Mouse (Mus musculus): ENCODE data around the gene Popdc3. TPM values are rescaled to one million over a fixed set of nuclear protein-coding genes. Genes with fewer than 3 reads are reported as not detected.

Gene Popdc3
- polyA plus RNA-seq, 1 experiment from 2014 or later: 0.07 TPM

GRCm38 (mm10) chr10:45154557-45155060 lies 23.3 kb upstream of the Popdc3 start:
- DNase-seq (ENCODE audit: extremely low spot score, low spot score): no peak
- Histone ChIP-seq H3K4me3 (no peak overlapping the region), H3K9me3 (no peaks in the 10 kb centered on the region), H3K27ac (no peak overlapping the region), H3K36me3 (replicated peaks) (peaks cover 100% of the 10 kb centered on the region), H3K27me3 (ENCODE audit: poor library complexity, severe bottlenecking) (no peaks in the 10 kb centered on the region), H3K4me1 (peaks cover 23% of the 10 kb centered on the region)
- 95% methylated on average over 14 of the region's 14 CpGs for WGBS

GRCm38 (mm10) chr10:45165851-45166250 lies 12.0 kb upstream of the Popdc3 start:
- H3K4me1 ChIP-seq: peaks cover 12% of the 10 kb centered on the region
- DNase-seq (ENCODE audit: extremely low spot score, low spot score): no peak
- H3K4me3 ChIP-seq: no peak overlapping the region
- H3K36me3 ChIP-seq (replicated peaks): peaks cover 8% of the 10 kb centered on the region
- H3K9me3 ChIP-seq: no peaks in the 10 kb centered on the region
- H3K27me3 ChIP-seq (ENCODE audit: poor library complexity, severe bottlenecking): no peaks in the 10 kb centered on the region
- WGBS: 87% methylated on average over 8 of the region's 8 CpGs
- no peak overlapping the region for H3K27ac ChIP-seq

- Histone ChIP-seq H3K27ac (no peak overlapping the region), H3K9me3 (no peaks in the 10 kb centered on the region), H3K27me3 (ENCODE audit: poor library complexity, severe bottlenecking) (no peaks in the 10 kb centered on the region), H3K36me3 (replicated peaks) (no peaks in the 10 kb centered on the region), H3K4me1 (peaks cover 12% of the 10 kb centered on the region), H3K4me3 (no peak overlapping the region)
- no peak for DNase-seq (ENCODE audit: extremely low spot score, low spot score)
- 92% methylated on average over 8 of the region's 8 CpGs for WGBS
Observed at GRCm38 (mm10) chr10:45173927-45174326, 4.0 kb upstream of the Popdc3 start.

- Histone ChIP-seq H3K9me3 (no peaks in the 10 kb centered on the region), H3K27me3 (ENCODE audit: poor library complexity, severe bottlenecking) (no peaks in the 10 kb centered on the region), H3K27ac (no peak overlapping the region), H3K4me3 (no peak overlapping the region), H3K36me3 (replicated peaks) (no peaks in the 10 kb centered on the region), H3K4me1 (peaks cover 12% of the 10 kb centered on the region)
- DNase-seq (ENCODE audit: extremely low spot score, low spot score): no peak
- 92% methylated on average over 3 of the region's 3 CpGs for WGBS
Observed at GRCm38 (mm10) chr10:45174345-45174744, 3.6 kb upstream of the Popdc3 start.

- Histone ChIP-seq H3K27me3 (ENCODE audit: poor library complexity, severe bottlenecking) (no peaks in the 10 kb centered on the region), H3K9me3 (no peaks in the 10 kb centered on the region), H3K4me3 (no peak overlapping the region), H3K4me1 (no peaks in the 10 kb centered on the region), H3K27ac (no peak overlapping the region), H3K36me3 (replicated peaks) (no peaks in the 10 kb centered on the region)
- DNase-seq (ENCODE audit: extremely low spot score, low spot score): no peak
- WGBS: 96% methylated on average over 4 of the region's 4 CpGs
Observed at GRCm38 (mm10) chr10:45180677-45181326, 2.9 kb downstream of the Popdc3 start.

- H3K4me1 ChIP-seq: no peaks in the 10 kb centered on the region
- no peak overlapping the region for H3K27ac ChIP-seq
- no peak for DNase-seq (ENCODE audit: extremely low spot score, low spot score)
- H3K9me3 ChIP-seq: no peaks in the 10 kb centered on the region
- H3K36me3 ChIP-seq (replicated peaks): no peaks in the 10 kb centered on the region
- 97% methylated on average over 3 of the region's 3 CpGs for WGBS
- H3K27me3 ChIP-seq (ENCODE audit: poor library complexity, severe bottlenecking): no peaks in the 10 kb centered on the region
- H3K4me3 ChIP-seq: no peak overlapping the region
Observed at GRCm38 (mm10) chr10:45181344-45181743, 3.4 kb downstream of the Popdc3 start.

GRCm38 (mm10) chr10:45185457-45185856 lies 7.6 kb downstream of the Popdc3 start:
- Histone ChIP-seq H3K27ac (no peak overlapping the region), H3K27me3 (ENCODE audit: poor library complexity, severe bottlenecking) (no peaks in the 10 kb centered on the region), H3K4me3 (no peak overlapping the region), H3K36me3 (replicated peaks) (no peaks in the 10 kb centered on the region), H3K4me1 (no peaks in the 10 kb centered on the region), H3K9me3 (no peaks in the 10 kb centered on the region)
- DNase-seq (ENCODE audit: extremely low spot score, low spot score): no peak
- 88% methylated on average over 2 of the region's 2 CpGs for WGBS

GRCm38 (mm10) chr10:45193330-45194310 lies 15.7 kb downstream of the Popdc3 start:
- 0 out of 2 replicates have a peak, but pooled peaks cover 3% of the 10 kb centered on the region for H3K4me1 ChIP-seq
- WGBS: 78% methylated on average over 14 of the region's 14 CpGs
- no peak for DNase-seq (ENCODE audit: extremely low spot score, low spot score)

GRCm38 (mm10) chr10:45194531-45194930 lies 16.6 kb downstream of the Popdc3 start:
- no peaks in the 10 kb centered on the region for H3K36me3 ChIP-seq (replicated peaks)
- H3K4me1 ChIP-seq: 0 out of 2 replicates have a peak, but pooled peaks cover 3% of the 10 kb centered on the region
- H3K27ac ChIP-seq: no peak overlapping the region
- no peak overlapping the region for H3K4me3 ChIP-seq
- 90% methylated on average over 5 of the region's 5 CpGs for WGBS
- no peaks in the 10 kb centered on the region for H3K27me3 ChIP-seq (ENCODE audit: poor library complexity, severe bottlenecking)
- DNase-seq (ENCODE audit: extremely low spot score, low spot score): no peak
- no peaks in the 10 kb centered on the region for H3K9me3 ChIP-seq

More at GRCm38 (mm10) chr10:45193330-45194310, 15.7 kb downstream of the Popdc3 start:
- no peak overlapping the region for H3K27ac ChIP-seq
- H3K9me3 ChIP-seq: no peaks in the 10 kb centered on the region
- no peaks in the 10 kb centered on the region for H3K27me3 ChIP-seq (ENCODE audit: poor library complexity, severe bottlenecking)
- H3K4me3 ChIP-seq: no peak overlapping the region
- H3K36me3 ChIP-seq (replicated peaks): no peaks in the 10 kb centered on the region

- Histone ChIP-seq H3K27ac (no peak overlapping the region), H3K36me3 (replicated peaks) (no peaks in the 10 kb centered on the region), H3K4me1 (no peaks in the 10 kb centered on the region), H3K4me3 (no peak overlapping the region), H3K9me3 (no peaks in the 10 kb centered on the region), H3K27me3 (ENCODE audit: poor library complexity, severe bottlenecking) (no peaks in the 10 kb centered on the region)
- WGBS: 75% methylated on average over 1 of the region's 1 CpGs
- DNase-seq (ENCODE audit: extremely low spot score, low spot score): no peak
Observed at GRCm38 (mm10) chr10:45204582-45204981, 26.7 kb downstream of the Popdc3 start.

GRCm38 (mm10) chr10:45210201-45210600 lies 32.3 kb downstream of the Popdc3 start:
- no peaks in the 10 kb centered on the region for H3K9me3 ChIP-seq
- H3K27me3 ChIP-seq (ENCODE audit: poor library complexity, severe bottlenecking): no peaks in the 10 kb centered on the region
- H3K27ac ChIP-seq: no peak overlapping the region
- no peaks in the 10 kb centered on the region for H3K4me1 ChIP-seq
- no peak for DNase-seq (ENCODE audit: extremely low spot score, low spot score)
- H3K4me3 ChIP-seq: no peak overlapping the region
- H3K36me3 ChIP-seq (replicated peaks): no peaks in the 10 kb centered on the region

GRCm38 (mm10) chr10:45216676-45217075 lies 38.8 kb downstream of the Popdc3 start:
- H3K4me1 ChIP-seq: no peaks in the 10 kb centered on the region
- no peaks in the 10 kb centered on the region for H3K27me3 ChIP-seq (ENCODE audit: poor library complexity, severe bottlenecking)
- WGBS: 92% methylated on average over 7 of the region's 7 CpGs
- DNase-seq (ENCODE audit: extremely low spot score, low spot score): no peak
- no peaks in the 10 kb centered on the region; the same call in 1 of the 2 replicates for H3K9me3 ChIP-seq
- H3K4me3 ChIP-seq: no peak overlapping the region
- H3K36me3 ChIP-seq (replicated peaks): no peaks in the 10 kb centered on the region
- no peak overlapping the region for H3K27ac ChIP-seq

- Histone ChIP-seq H3K27ac (no peak overlapping the region), H3K27me3 (ENCODE audit: poor library complexity, severe bottlenecking) (no peaks in the 10 kb centered on the region), H3K4me3 (no peak overlapping the region), H3K36me3 (replicated peaks) (no peaks in the 10 kb centered on the region), H3K9me3 (no peaks in the 10 kb centered on the region), H3K4me1 (peaks cover 14% of the 10 kb centered on the region)
- WGBS: 60% methylated on average over 4 of the region's 4 CpGs
- no peak for DNase-seq (ENCODE audit: extremely low spot score, low spot score)
Observed at GRCm38 (mm10) chr10:45229954-45230353, 52.1 kb downstream of the Popdc3 start.
